Mouse (Mus musculus) cerebellum, adult 9-10 months (tissue): ENCODE data around the gene Sfrp2.
A peak's percentile ranks its signal among the peaks of the same experiment; 100 is the strongest.

ENCODE experiments used
- DNase-seq: peaks from one replicate; pipeline ENCODE4 v3.0.0; 2022

Gene Sfrp2

GRCm38 (mm10) chr3:83773281-83773680 is 7.2 kb downstream of the Sfrp2 start:
- DNase-seq = no peak

GRCm38 (mm10) chr3:83775403-83775802 is 9.3 kb downstream of the Sfrp2 start:
- DNase-seq = no peak

GRCm38 (mm10) chr3:83781460-83782222 is 15.5 kb downstream of the Sfrp2 start:
- DNase-seq = no peak

- no peak for DNase-seq
Observed at GRCm38 (mm10) chr3:83783716-83784469, 17.8 kb downstream of the Sfrp2 start.

GRCm38 (mm10) chr3:83784726-83785125 is 18.6 kb downstream of the Sfrp2 start:
- DNase-seq = no peak

- no peak for DNase-seq
Observed at GRCm38 (mm10) chr3:83787086-83787485, 21.0 kb downstream of the Sfrp2 start.

GRCm38 (mm10) chr3:83787776-83788305 is 21.7 kb downstream of the Sfrp2 start:
- no peak for DNase-seq

GRCm38 (mm10) chr3:83789651-83790451 is 23.7 kb downstream of the Sfrp2 start:
- no peak for DNase-seq

GRCm38 (mm10) chr3:83791444-83791843 is 25.3 kb downstream of the Sfrp2 start:
- no peak for DNase-seq

- DNase-seq = no peak
Observed at GRCm38 (mm10) chr3:83797098-83797497, 31.0 kb downstream of the Sfrp2 start.

- DNase-seq = peak; percentile 5
Observed at GRCm38 (mm10) chr3:83797828-83798227, 31.7 kb downstream of the Sfrp2 start.

- DNase-seq = no peak
Observed at GRCm38 (mm10) chr3:83799486-83799885, 33.4 kb downstream of the Sfrp2 start.

GRCm38 (mm10) chr3:83801649-83802155 is 35.6 kb downstream of the Sfrp2 start:
- DNase-seq = no peak

GRCm38 (mm10) chr3:83808483-83808882 is 42.4 kb downstream of the Sfrp2 start:
- DNase-seq = no peak

GRCm38 (mm10) chr3:83811987-83812386 is 45.9 kb downstream of the Sfrp2 start:
- no peak for DNase-seq

- DNase-seq = peak; percentile 4
Observed at GRCm38 (mm10) chr3:83812863-83813262, 46.7 kb downstream of the Sfrp2 start.

GRCm38 (mm10) chr3:83816372-83816925 is 50.3 kb downstream of the Sfrp2 start:
- no peak for DNase-seq

- DNase-seq = no peak
Observed at GRCm38 (mm10) chr3:83823774-83824173, 57.7 kb downstream of the Sfrp2 start.
